Mouse (Mus musculus) myocyte (in vitro differentiated cells): ENCODE measurements around the gene 4930548H24Rik.

Experiments used
- MYOG ChIP-seq, 3 experiments: IDR thresholded peaks; one replicate each; pipeline ENCODE4 v1.6.1; 2011; ENCODE audit warnings: control low read depth in 2 of 3, low read depth in 2 of 3, mild to moderate bottlenecking in 2 of 3; ENCODE audit not compliant: insufficient read length in 2 of 3, control insufficient read depth in 1 of 3, insufficient read depth in 1 of 3
- POLR2A ChIP-seq: IDR thresholded peaks from one replicate; pipeline ENCODE4 v1.6.1; 2011; ENCODE audit warnings: low read depth, mild to moderate bottlenecking, control low read depth, moderate library complexity; ENCODE audit not compliant: insufficient read length

DNA sequence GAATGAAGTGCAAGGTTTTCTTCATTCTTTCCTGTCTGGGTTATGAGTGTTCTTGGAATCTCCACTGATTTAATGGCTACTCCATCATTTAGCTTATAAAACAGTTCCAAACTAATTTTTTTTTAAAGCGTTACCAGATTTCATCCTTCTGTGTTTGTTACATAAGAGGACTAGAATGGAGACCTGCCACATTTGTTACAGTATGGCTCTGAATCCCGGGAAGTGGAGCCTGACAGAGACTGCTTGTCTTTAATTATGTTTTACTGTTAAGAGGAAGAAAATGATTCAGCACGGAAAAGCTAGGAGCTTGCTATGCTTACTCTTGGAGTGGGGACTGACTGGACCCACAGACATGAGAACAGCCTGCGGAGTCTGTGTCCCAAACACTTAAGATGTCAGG lies 5.0 kb upstream of the 4930548H24Rik start:
- no peak for TF ChIP-seq MYOG (IDR thresholded peaks at IDR 0.05; ENCODE audit: control insufficient read depth in 1 of 3, insufficient read depth in 1 of 3, insufficient read length in 2 of 3, low read depth in 2 of 3)
- TF ChIP-seq POLR2A: no peak
